Mouse (Mus musculus) c-Kit-negative CD71-positive TER-119-positive erythroid progenitor cells, embryonic 14.5 days (primary cell): ENCODE data around the gene Trim28.

Source experiments
- DNase-seq: peaks from one replicate; pipeline ENCODE4 v3.0.0-alpha.2; 2013; ENCODE audit warnings: low read depth, low spot score

The Trim28 gene

GRCm38 (mm10) chr7:12998851-12999250 is at the start of gene Trim28:
Gene Trim28, plus strand, starts transcription at chr7:12999114.
- DNase-seq = no peak

- DNase-seq = no peak
Observed at GRCm38 (mm10) chr7:12949872-12950229, 49.1 kb upstream of the Trim28 start.

- no peak for DNase-seq
Observed at GRCm38 (mm10) chr7:12954896-12955295, 44.0 kb upstream of the Trim28 start.

GRCm38 (mm10) chr7:12957511-12957910 is 41.4 kb upstream of the Trim28 start:
- no peak for DNase-seq

- no peak for DNase-seq
Observed at GRCm38 (mm10) chr7:12958948-12959347, 40.0 kb upstream of the Trim28 start.

GRCm38 (mm10) chr7:12959718-12960117 is 39.2 kb upstream of the Trim28 start:
- DNase-seq = no peak

GRCm38 (mm10) chr7:12961511-12962141 is 37.3 kb upstream of the Trim28 start:
- no peak for DNase-seq

- DNase-seq = peak; percentile 56
Observed at GRCm38 (mm10) chr7:12965678-12966091, 33.2 kb upstream of the Trim28 start, which contains the start of gene Zfp324. Gene Zfp324, plus strand, starts transcription at chr7:12965838.

- DNase-seq = peak; percentile 51
Observed at GRCm38 (mm10) chr7:12966104-12966845, 32.6 kb upstream of the Trim28 start.

- DNase-seq = no peak
Observed at GRCm38 (mm10) chr7:12970906-12971305, 28.0 kb upstream of the Trim28 start.

- peak; percentile 93 for DNase-seq
Observed at GRCm38 (mm10) chr7:12977682-12978389, 21.1 kb upstream of the Trim28 start, which contains the start of gene Zfp446. Gene Zfp446, plus strand, starts transcription at chr7:12977848.

GRCm38 (mm10) chr7:12978931-12979722 is 19.8 kb upstream of the Trim28 start:
- no peak for DNase-seq

GRCm38 (mm10) chr7:12979776-12980175 is 19.1 kb upstream of the Trim28 start:
- DNase-seq = no peak

GRCm38 (mm10) chr7:12980291-12980690 is 18.6 kb upstream of the Trim28 start:
- DNase-seq = no peak

- peak; percentile 44 for DNase-seq
Observed at GRCm38 (mm10) chr7:12985724-12986123, 13.2 kb upstream of the Trim28 start.

- DNase-seq = no peak
Observed at GRCm38 (mm10) chr7:12986906-12987305, 12.0 kb upstream of the Trim28 start.

GRCm38 (mm10) chr7:12987409-12988189 is 11.3 kb upstream of the Trim28 start:
- no peak for DNase-seq

GRCm38 (mm10) chr7:12992222-12992621 is 6.7 kb upstream of the Trim28 start:
- no peak for DNase-seq

GRCm38 (mm10) chr7:12993148-12993547 is 5.8 kb upstream of the Trim28 start:
- no peak for DNase-seq

GRCm38 (mm10) chr7:12995862-12996261 is 3.1 kb upstream of the Trim28 start:
- no peak for DNase-seq

GRCm38 (mm10) chr7:12997230-12997629 is 1.7 kb upstream of the Trim28 start:
- no peak for DNase-seq
